Mouse (Mus musculus) heart, embryonic 12.5 days (tissue): ENCODE results near the gene Lrtm2. TPM values are rescaled to one million over a fixed set of nuclear protein-coding genes. Genes with fewer than 3 reads are reported as not detected.

Experiments used
- ATAC-seq: fragments of 200-750 bp; cut with Nextera tagmentation; 2 replicates; pipeline ENCODE4 v1.8.0; 2017; ENCODE audit warnings: moderate TSS enrichment, moderate library complexity; ENCODE audit not compliant: insufficient number of reproducible peaks, low FRiP score
- H3K27ac ChIP-seq: fragments of 300-500 bp; sonication (generic); 2 replicates; pipeline ENCODE4 v1.5.1; 2016; ENCODE audit warnings: mild to moderate bottlenecking, moderate library complexity; ENCODE audit not compliant: poor library complexity, severe bottlenecking
- H3K27me3 ChIP-seq: fragments of 300-500 bp; sonication (generic); replicated peaks from 2 replicates; pipeline ENCODE4 v1.6.1; 2016; ENCODE audit warnings: mild to moderate bottlenecking, moderate library complexity
- H3K36me3 ChIP-seq: fragments of 300-500 bp; sonication (generic); 2 replicates; pipeline ENCODE4 v1.6.1; 2016; ENCODE audit warnings: mild to moderate bottlenecking, moderate library complexity
- H3K4me1 ChIP-seq: fragments of 300-500 bp; sonication (generic); replicated peaks from 2 replicates; pipeline ENCODE4 v1.6.1; 2016; ENCODE audit warnings: mild to moderate bottlenecking
- H3K4me2 ChIP-seq: fragments of 300-500 bp; sonication (generic); 2 replicates; pipeline ENCODE4 v1.6.1; 2016; ENCODE audit warnings: mild to moderate bottlenecking, moderate library complexity
- H3K4me3 ChIP-seq: fragments of 300-500 bp; sonication (generic); 2 replicates; pipeline ENCODE4 v1.5.1; 2016; ENCODE audit warnings: mild to moderate bottlenecking
- H3K9ac ChIP-seq: fragments of 300-500 bp; sonication (generic); 2 replicates; pipeline ENCODE4 v1.6.1; 2016; ENCODE audit warnings: mild to moderate bottlenecking, moderate library complexity
- H3K9me3 ChIP-seq: fragments of 300-500 bp; sonication (generic); replicated peaks from 2 replicates; pipeline ENCODE4 v1.6.1; 2016; ENCODE audit warnings: mild to moderate bottlenecking, moderate library complexity
- WGBS: fragments of 180-500 bp; shearing (Covaris S2); methylation state at CpG from one replicate; pipeline ENCODE4 v1.1.7; 2016; 5-methylcytosine and 5-hydroxymethylcytosine counted together
- polyA plus RNA-seq: library from polyadenylated mRNA; unstranded; fragments of >200 nt; fragmentation: Nextera tagmentation; extraction: Ambion mirVana; gene quantifications from 2 replicates; pipeline ENCODE4 v1.2.1, GENCODE M21; 2016

Gene Lrtm2
- polyA plus RNA-seq, 1 experiment from 2014 or later = 0.15 TPM

GRCm38 (mm10) chr6:119280761-119281160 is 49.8 kb downstream of the Lrtm2 start:
- Histone ChIP-seq H3K4me3 (no peak overlapping the region), H3K36me3 (no peaks in the 10 kb centered on the region), H3K27ac (no peak overlapping the region), H3K9ac (no peak overlapping the region), H3K9me3 (peaks cover 12% of the 10 kb centered on the region; the same call in 1 of the 2 replicates), H3K4me2 (no peak overlapping the region), H3K27me3 (no peaks in the 10 kb centered on the region), H3K4me1 (0 out of 2 replicates have a peak, but pooled peaks cover 10% of the 10 kb centered on the region)
- ATAC-seq = no peak
- WGBS = 68% methylated on average over 9 of the region's 9 CpGs

- Histone ChIP-seq H3K36me3 (no peaks in the 10 kb centered on the region), H3K9ac (no peak overlapping the region), H3K9me3 (no peaks in the 10 kb centered on the region), H3K27me3 (no peaks in the 10 kb centered on the region), H3K4me3 (no peak overlapping the region), H3K4me1 (0 out of 2 replicates have a peak, but pooled peaks cover 10% of the 10 kb centered on the region), H3K4me2 (no peak overlapping the region), H3K27ac (no peak overlapping the region)
- ATAC-seq = no peak
- WGBS = 77% methylated on average over 2 of the region's 2 CpGs
These were observed 53.9 kb downstream of the Lrtm2 start for GRCm38 (mm10) chr6:119276713-119277112.

Other genes with a start within 250 kb of the Lrtm2 start
- gene Dcp1b, start 155.5 kb downstream of the Lrtm2 start, polyA plus RNA-seq = 6.3 TPM in 2 replicates
- 58.1 and 63.4 TPM in 2 replicates for gene Cacna1c, start 134.3 kb downstream of the Lrtm2 start, polyA plus RNA-seq
- not detected in 2 replicates for gene Cacna2d4, start 94.2 kb downstream of the Lrtm2 start, polyA plus RNA-seq
- 27.8 and 30.2 TPM in 2 replicates for gene Adipor2, start 86.9 kb upstream of the Lrtm2 start, polyA plus RNA-seq
- 4.0 and 4.1 TPM in 2 replicates for gene Fbxl14, start 148.9 kb upstream of the Lrtm2 start, polyA plus RNA-seq
- gene Wnt5b, start 213.6 kb upstream of the Lrtm2 start, polyA plus RNA-seq = 8.9 and 9.2 TPM in 2 replicates